Mouse (Mus musculus) inflammation-experienced regulatory T-cells, adult 16 weeks (primary cell): Measurements from ENCODE around the gene Dap. TPM values are rescaled to one million over a fixed set of nuclear protein-coding genes. Genes with fewer than 3 reads are reported as not detected.

Experiments
- polyA plus RNA-seq: library from polyadenylated mRNA; unstranded; fragments of 100-300 nt; shearing (Covaris generic); gene quantifications from one replicate; pipeline ENCODE4 v1.2.1, GENCODE M21; 2017

Dap gene
- polyA plus RNA-seq: 47.9 TPM

GRCm38 (mm10) chr15:31224135-31224761 is at the start of gene Dap:
Gene Dap (plus strand): TSS chr15:31224314.

Other genes starting within 250 kb of the Dap start
- gene Ankrd33b, start 143.4 kb downstream of the Dap start, polyA plus RNA-seq: not detected
- gene Ropn1l, start 229.4 kb downstream of the Dap start, polyA plus RNA-seq: 0.30 TPM